Mouse (Mus musculus) CH12.LX (cell line): ENCODE measurements around the gene Kxd1. TPM values are rescaled to one million over a fixed set of nuclear protein-coding genes. Genes with fewer than 3 reads are reported as not detected.

ENCODE experiments used
- DNase-seq: peaks from one replicate; pipeline ENCODE4 v3.0.0-alpha.2; 2013; ENCODE audit errors: extremely low read depth
- H3K27ac ChIP-seq: 2 replicates; pipeline ENCODE4 v1.5.1; 2012; ENCODE audit warnings: low read depth, mild to moderate bottlenecking, control low read depth, moderate library complexity; ENCODE audit not compliant: insufficient read depth
- H3K27me3 ChIP-seq: replicated peaks from 2 replicates; pipeline ENCODE3; 2012; ENCODE audit warnings: inconsistent platforms
- H3K36me3 ChIP-seq, 2 experiments: replicated peaks in 1 of 2; 2 replicates each; pipeline versions ENCODE3 to v1.6.1; 2012; ENCODE audit warnings: inconsistent platforms in 1 of 2, low read length in 1 of 2, mild to moderate bottlenecking in 1 of 2, mixed read lengths in 1 of 2, moderate library complexity in 1 of 2; ENCODE audit not compliant: control insufficient read depth in 1 of 2, insufficient read depth in 1 of 2
- H3K4me1 ChIP-seq, 2 experiments: 2 replicates each; pipeline ENCODE4 v1.6.1; 2012; ENCODE audit warnings: inconsistent platforms in 1 of 2, moderate library complexity in 1 of 2; ENCODE audit not compliant: insufficient read depth in 2 of 2, control insufficient read depth in 1 of 2
- H3K4me2 ChIP-seq: 2 replicates; pipeline ENCODE4 v1.6.1; 2012; ENCODE audit warnings: low read depth, mild to moderate bottlenecking, control low read depth; ENCODE audit not compliant: poor library complexity, insufficient read depth, severe bottlenecking
- H3K4me3 ChIP-seq, 3 experiments: fragments of 150-350 bp in 1 of 3; sonication (generic) in 1 of 3; replicated peaks in 1 of 3; 2 replicates each; pipeline versions ENCODE3 to v1.5.1; 2011 to 2012; ENCODE audit warnings: low read depth in 2 of 3, low read length in 2 of 3, mild to moderate bottlenecking in 2 of 3, moderate library complexity in 2 of 3, control low read depth in 1 of 3, improper control_type of control experiment in 1 of 3, inconsistent platforms in 1 of 3, mixed read lengths in 1 of 3; ENCODE audit not compliant: poor library complexity in 1 of 3
- H3K79me2 ChIP-seq: replicated peaks from 2 replicates; pipeline ENCODE4 v1.6.1; 2012; ENCODE audit warnings: mild to moderate bottlenecking, moderate library complexity; ENCODE audit not compliant: control insufficient read depth, poor library complexity, insufficient read depth, severe bottlenecking; ENCODE audit errors: extremely low read depth
- H3K9ac ChIP-seq: 2 replicates; pipeline ENCODE4 v1.6.1; 2012; ENCODE audit warnings: low read depth, mild to moderate bottlenecking, control low read depth, moderate library complexity; ENCODE audit not compliant: insufficient read depth
- H3K9me3 ChIP-seq: replicated peaks from 2 replicates; pipeline ENCODE3; 2012; ENCODE audit warnings: low read length, inconsistent platforms, mixed read lengths
- BHLHE40 ChIP-seq: IDR thresholded peaks from 2 replicates; pipeline ENCODE4 v1.6.1; 2011; ENCODE audit warnings: mild to moderate bottlenecking, low read depth, low read length, improper control_type of control experiment
- CHD2 ChIP-seq: IDR thresholded peaks from 2 replicates; pipeline ENCODE4 v1.6.1; 2011; ENCODE audit warnings: low read length, improper control_type of control experiment
- CTCF ChIP-seq, 2 experiments: IDR thresholded peaks in 1 of 2; conservative IDR thresholded peaks in 1 of 2; 2 replicates each; pipeline ENCODE4 v1.5.1; 2011 to 2012; ENCODE audit warnings: low read depth in 2 of 2, low read length in 2 of 2, improper control_type of control experiment in 1 of 2, inconsistent platforms in 1 of 2, mild to moderate bottlenecking in 1 of 2, moderate library complexity in 1 of 2
- E2F4 ChIP-seq: IDR thresholded peaks from 2 replicates; pipeline ENCODE4 v1.6.1; 2011; ENCODE audit warnings: low read depth, low read length, improper control_type of control experiment; ENCODE audit not compliant: insufficient replicate concordance
- ELF1 ChIP-seq: IDR thresholded peaks from 2 replicates; pipeline ENCODE4 v1.6.1; 2014; ENCODE audit warnings: low read depth, mild to moderate bottlenecking, inconsistent platforms, low read length, improper control_type of control experiment
- EP300 ChIP-seq: IDR thresholded peaks from 2 replicates; pipeline ENCODE4 v1.6.1; 2011; ENCODE audit warnings: low read length, improper control_type of control experiment
- ETS1 ChIP-seq: conservative IDR thresholded peaks from 2 replicates; pipeline ENCODE4 v1.6.1; 2012; ENCODE audit warnings: low read depth, mild to moderate bottlenecking, inconsistent platforms, low read length, improper control_type of control experiment, moderate library complexity
- HCFC1 ChIP-seq: IDR thresholded peaks from 2 replicates; pipeline ENCODE4 v1.6.1; 2012; ENCODE audit warnings: low read depth, mild to moderate bottlenecking, inconsistent platforms, low read length, improper control_type of control experiment
- IRF4 ChIP-seq: IDR thresholded peaks from 2 replicates; pipeline ENCODE4 v1.6.1; 2014; ENCODE audit warnings: low read depth, mild to moderate bottlenecking, inconsistent platforms, low read length, improper control_type of control experiment
- JUND ChIP-seq: conservative IDR thresholded peaks from 2 replicates; pipeline ENCODE4 v1.6.1; 2011; ENCODE audit warnings: low read depth, low read length, improper control_type of control experiment
- KAT2A ChIP-seq: IDR thresholded peaks from 2 replicates; pipeline ENCODE4 v1.6.1; 2012; ENCODE audit warnings: low read length, improper control_type of control experiment, inconsistent platforms; ENCODE audit not compliant: insufficient replicate concordance
- MAFK ChIP-seq: IDR thresholded peaks from 2 replicates; pipeline ENCODE4 v1.6.1; 2011; ENCODE audit warnings: low read length, improper control_type of control experiment; ENCODE audit not compliant: insufficient replicate concordance
- MAX ChIP-seq: IDR thresholded peaks from 2 replicates; pipeline ENCODE4 v1.6.1; 2011; ENCODE audit warnings: low read length, improper control_type of control experiment
- MAZ ChIP-seq: IDR thresholded peaks from 2 replicates; pipeline ENCODE4 v1.6.1; 2012; ENCODE audit warnings: low read depth, mild to moderate bottlenecking, inconsistent platforms, low read length, improper control_type of control experiment, moderate library complexity
- MEF2A ChIP-seq: IDR thresholded peaks from 2 replicates; pipeline ENCODE4 v1.6.1; 2014; ENCODE audit warnings: low read depth, mild to moderate bottlenecking, inconsistent platforms, low read length, improper control_type of control experiment, borderline replicate concordance
- PAX5 ChIP-seq: IDR thresholded peaks from 2 replicates; pipeline ENCODE4 v1.6.1; 2012; ENCODE audit warnings: low read length, inconsistent platforms, mixed read lengths
- POLR2A ChIP-seq: IDR thresholded peaks from 2 replicates; pipeline ENCODE4 v1.6.1; 2011; ENCODE audit warnings: low read depth, mild to moderate bottlenecking, improper control_type of control experiment, low read length
- RAD21 ChIP-seq: IDR thresholded peaks from 2 replicates; pipeline ENCODE4 v1.6.1; 2011; ENCODE audit warnings: low read depth, mild to moderate bottlenecking, low read length, improper control_type of control experiment, moderate library complexity
- RCOR1 ChIP-seq: conservative IDR thresholded peaks from 2 replicates; pipeline ENCODE4 v1.6.1; 2012; ENCODE audit warnings: low read depth, mild to moderate bottlenecking, inconsistent platforms, low read length, improper control_type of control experiment
- SMC3 ChIP-seq: IDR thresholded peaks from 2 replicates; pipeline ENCODE4 v1.6.1; 2011; ENCODE audit warnings: low read depth, low read length, improper control_type of control experiment
- TBP ChIP-seq: conservative IDR thresholded peaks from 2 replicates; pipeline ENCODE4 v1.6.1; 2011; ENCODE audit warnings: low read depth, low read length, improper control_type of control experiment
- UBTF ChIP-seq: IDR thresholded peaks from 2 replicates; pipeline ENCODE4 v1.6.1; 2012; ENCODE audit warnings: low read depth, mild to moderate bottlenecking, inconsistent platforms, low read length, improper control_type of control experiment, moderate library complexity
- USF1 ChIP-seq: IDR thresholded peaks from 2 replicates; pipeline ENCODE4 v1.6.1; 2014; ENCODE audit warnings: low read depth, mild to moderate bottlenecking, inconsistent platforms, low read length, improper control_type of control experiment
- USF2 ChIP-seq: conservative IDR thresholded peaks from 2 replicates; pipeline ENCODE4 v1.6.1; 2011; ENCODE audit warnings: low read depth, low read length, improper control_type of control experiment
- ZKSCAN1 ChIP-seq: IDR thresholded peaks from 2 replicates; pipeline ENCODE4 v1.6.1; 2012; ENCODE audit warnings: low read depth, inconsistent platforms, low read length, improper control_type of control experiment, borderline replicate concordance
- ZMIZ1 ChIP-seq: IDR thresholded peaks from 2 replicates; pipeline ENCODE4 v1.6.1; 2012; ENCODE audit warnings: low read depth, mild to moderate bottlenecking, inconsistent platforms, low read length, improper control_type of control experiment
- ZNF384 ChIP-seq: IDR thresholded peaks from 2 replicates; pipeline ENCODE4 v1.6.1; 2012; ENCODE audit warnings: low read depth, low read length, improper control_type of control experiment, inconsistent platforms
- dilution Hi-C: fragments of 300-500 bp; cut with MboI; formaldehyde crosslinking; loops from 2 replicates; pipeline ENCODE4 v1.14.3; 2020; ENCODE audit warnings: low sequenced_read_pairs; ENCODE audit not compliant: extremely low pct_unique_long_range_greater_than_20kb, extremely low pct_ligation_motif_present
- in situ Hi-C: fragments of 300-500 bp; cut with MboI; formaldehyde crosslinking; loops from 3 replicates; pipeline ENCODE4 v1.14.3; 2019; ENCODE audit warnings: low sequenced_read_pairs, low pct_ligation_motif_present, low pct_unique_long_range_greater_than_20kb, mixed read lengths
- polyA plus RNA-seq: library from polyadenylated mRNA; unstranded; fragments of >175 nt; gene quantifications from 2 replicates; pipeline ENCODE4 v1.2.1, GENCODE M21; 2012; ENCODE audit warnings: low read depth; ENCODE audit not compliant: insufficient read length
- total RNA-seq, 2 experiments: library from RNA; depleted of rRNA; stranded (reverse); fragments of 300-350 nt in 1 of 2; fragments of >200 nt in 1 of 2; gene quantifications; 2 replicates each; pipeline ENCODE4 v1.2.3; 2012 to 2014

Kxd1 gene
- total and polyA plus RNA-seq, 3 experiments, result 56.6 to 68.0 (median 63.4) TPM

DNA sequence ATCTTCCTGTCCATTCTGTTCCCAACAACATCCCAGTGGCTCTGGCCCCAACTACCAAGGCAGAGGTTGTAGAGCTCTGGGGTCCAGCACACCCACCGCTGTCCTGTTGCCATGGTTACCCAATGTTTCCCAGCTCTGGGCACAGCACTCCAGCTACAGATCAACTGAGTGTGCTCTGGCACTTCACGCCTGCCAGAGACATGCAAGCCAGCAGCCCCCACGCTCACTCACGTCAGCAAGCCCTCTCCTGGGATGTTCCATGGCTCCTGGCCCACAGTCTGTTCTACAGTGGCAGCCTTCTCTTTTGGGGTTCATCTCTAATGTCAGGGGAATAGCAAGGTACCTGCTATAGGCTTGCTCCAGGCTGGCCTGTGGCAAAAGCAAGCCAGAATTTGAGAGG is 64.5 kb downstream of the Kxd1 start:
- TF ChIP-seq RAD21 (no peak), UBTF (no peak), ELF1 (no peak), USF2 (no peak), MAFK (no peak), CHD2 (no peak), ZKSCAN1 (no peak), EP300 (no peak), MEF2A (no peak), ZNF384 (no peak), BHLHE40 (no peak), E2F4 (no peak), ETS1 (no peak), KAT2A (no peak), HCFC1 (no peak), POLR2A (no peak), USF1 (no peak), IRF4 (no peak), JUND (no peak)
- dilution Hi-C loops, result no loop called here
- H3K9me3 ChIP-seq, result peaks cover 8% of the 10 kb centered on the region

DNA sequence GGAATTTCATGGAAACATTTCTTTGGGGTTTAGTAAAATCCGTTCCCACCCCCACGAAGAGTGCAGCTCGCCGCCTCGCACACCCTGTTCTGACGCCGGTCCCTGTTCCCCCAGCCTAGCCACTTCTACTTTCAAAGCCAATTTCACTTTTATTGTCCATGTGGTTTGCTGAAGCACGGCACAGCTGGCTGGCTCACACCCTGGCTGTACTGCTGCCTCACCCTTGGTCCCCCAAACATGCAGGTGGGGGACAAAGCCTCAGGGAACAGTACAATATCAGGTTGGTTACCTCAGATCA is 65.3 kb downstream of the Kxd1 start:
- Histone ChIP-seq H3K9ac (no peak overlapping the region), H3K27me3 (no peaks in the 10 kb centered on the region), H3K79me2 (no peaks in the 10 kb centered on the region), H3K27ac (no peak overlapping the region), H3K4me3 (no peak overlapping the region), H3K4me2 (no peak overlapping the region), H3K36me3 (peaks cover 0 to 82% of the 10 kb centered on the region in 2 experiments), H3K4me1 (peaks cover 0 to 7% of the 10 kb centered on the region in 2 experiments; a peak in 1 of 4 replicates), H3K9me3 (peaks cover 8% of the 10 kb centered on the region)
- DNase-seq, result no peak
- in situ Hi-C loops, result no loop called here
- dilution Hi-C loops, result no loop called here
- TF ChIP-seq ZKSCAN1 (no peak), USF1 (no peak), USF2 (no peak), PAX5 (no peak), TBP (no peak), JUND (no peak), RAD21 (no peak), RCOR1 (no peak), SMC3 (no peak), IRF4 (no peak), MAZ (no peak), MAX (no peak), ZMIZ1 (no peak), CTCF (conservative IDR thresholded peaks at IDR 0.05 in 1 of 2, IDR thresholded peaks at IDR 0.05 in 1 of 2; ENCODE audit: low read depth in 2 of 2, low read length in 2 of 2) (no peak), CHD2 (no peak), EP300 (no peak)

More for the DNA sequence above, 64.5 kb downstream of the Kxd1 start:
- no peaks in the 10 kb centered on the region for H3K27me3 ChIP-seq
- peaks cover 0 to 7% of the 10 kb centered on the region in 2 experiments; a peak in 1 of 4 replicates for H3K4me1 ChIP-seq
- no peaks in the 10 kb centered on the region for H3K79me2 ChIP-seq
- H3K4me2 ChIP-seq, result no peak overlapping the region
- H3K36me3 ChIP-seq, result peaks cover 0 to 84% of the 10 kb centered on the region in 2 experiments
- DNase-seq, result no peak
- H3K4me3 ChIP-seq, result no peak overlapping the region
- no peak overlapping the region for H3K9ac ChIP-seq
- H3K27ac ChIP-seq, result no peak overlapping the region
- in situ Hi-C loops, result no loop called here
